Mouse (Mus musculus) CH12F3 (cell line): ENCODE data around the gene Gm20388.

Source experiments
- in situ Hi-C: fragments of 300-500 bp; cut with MboI; formaldehyde crosslinking; loops from 2 replicates; pipeline ENCODE4 v1.14.3; 2020; ENCODE audit warnings: low sequenced_read_pairs

The Gm20388 gene

GRCm38 (mm10) chr8:121897205-121897604, 1986.6 kb downstream of the Gm20388 start:
- in situ Hi-C loops = no loop called here

GRCm38 (mm10) chr8:121897871-121898381, 1987.3 kb downstream of the Gm20388 start:
- in situ Hi-C loops = no loop called here

DNA sequence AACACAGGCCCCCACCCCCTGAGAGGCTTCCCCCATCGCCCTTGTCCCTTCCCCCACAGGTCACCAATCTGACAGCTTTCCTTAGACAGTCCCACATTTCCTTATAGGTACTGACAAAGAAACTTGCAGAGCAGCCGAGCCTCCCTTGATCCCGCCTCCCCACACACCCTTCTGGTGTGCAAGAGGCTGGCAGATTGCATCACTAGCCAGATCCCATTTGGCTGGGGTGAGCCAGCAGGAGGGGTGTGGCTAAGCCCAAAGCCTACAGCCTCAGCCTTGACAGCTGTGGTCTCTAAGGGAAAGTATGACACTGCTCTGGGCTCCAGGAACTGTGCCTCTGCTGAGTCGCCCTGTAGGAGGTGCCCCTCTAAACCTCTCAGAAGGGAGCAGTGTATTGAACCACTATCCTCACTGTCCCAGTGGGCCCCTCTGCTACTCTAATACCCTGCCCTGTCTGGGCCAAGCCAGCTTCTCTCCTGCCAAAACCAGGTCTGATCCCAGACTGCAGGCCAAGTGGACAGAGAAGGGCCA, 1987.8 kb downstream of the Gm20388 start:
- in situ Hi-C loops = no loop called here

GRCm38 (mm10) chr8:121899180-121900044, 1988.8 kb downstream of the Gm20388 start:
- in situ Hi-C loops = no loop called here

- in situ Hi-C loops = no loop called here
These were observed 1991.0 kb downstream of the Gm20388 start for GRCm38 (mm10) chr8:121901498-121902236.

GRCm38 (mm10) chr8:121903977-121904376, 1993.3 kb downstream of the Gm20388 start:
- in situ Hi-C loops = no loop called here

- in situ Hi-C loops = no loop called here
These were observed 1994.4 kb downstream of the Gm20388 start for GRCm38 (mm10) chr8:121904999-121905398.

DNA sequence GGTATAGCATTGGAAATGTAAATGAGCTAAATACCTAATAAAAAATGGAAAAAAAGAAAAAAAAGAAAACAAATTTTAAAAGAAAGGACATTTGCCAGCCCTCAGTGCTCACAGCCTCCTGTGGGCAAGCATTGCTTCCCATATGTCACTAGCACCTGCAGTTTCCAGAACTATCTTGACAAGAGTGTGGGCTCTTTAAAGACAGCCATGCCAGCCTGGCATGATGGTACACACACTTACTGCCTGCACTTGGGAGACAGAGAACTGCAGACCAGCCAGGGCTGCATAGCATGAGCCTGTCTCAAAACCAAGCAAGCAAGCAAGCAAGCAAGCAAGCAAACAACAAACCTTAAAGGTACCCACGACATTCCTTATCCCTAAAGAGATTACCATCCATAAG, 1994.8 kb downstream of the Gm20388 start:
- in situ Hi-C loops = no loop called here

- in situ Hi-C loops = no loop called here
These were observed 1995.2 kb downstream of the Gm20388 start for GRCm38 (mm10) chr8:121905864-121906263.

- in situ Hi-C loops = no loop called here
These were observed 1996.2 kb downstream of the Gm20388 start for GRCm38 (mm10) chr8:121906542-121907512.

- in situ Hi-C loops = no loop called here
These were observed 1997.1 kb downstream of the Gm20388 start, which contains the start of gene Slc7a5 for GRCm38 (mm10) chr8:121907587-121908248. Gene Slc7a5 (minus strand): TSS chr8:121907694.

DNA sequence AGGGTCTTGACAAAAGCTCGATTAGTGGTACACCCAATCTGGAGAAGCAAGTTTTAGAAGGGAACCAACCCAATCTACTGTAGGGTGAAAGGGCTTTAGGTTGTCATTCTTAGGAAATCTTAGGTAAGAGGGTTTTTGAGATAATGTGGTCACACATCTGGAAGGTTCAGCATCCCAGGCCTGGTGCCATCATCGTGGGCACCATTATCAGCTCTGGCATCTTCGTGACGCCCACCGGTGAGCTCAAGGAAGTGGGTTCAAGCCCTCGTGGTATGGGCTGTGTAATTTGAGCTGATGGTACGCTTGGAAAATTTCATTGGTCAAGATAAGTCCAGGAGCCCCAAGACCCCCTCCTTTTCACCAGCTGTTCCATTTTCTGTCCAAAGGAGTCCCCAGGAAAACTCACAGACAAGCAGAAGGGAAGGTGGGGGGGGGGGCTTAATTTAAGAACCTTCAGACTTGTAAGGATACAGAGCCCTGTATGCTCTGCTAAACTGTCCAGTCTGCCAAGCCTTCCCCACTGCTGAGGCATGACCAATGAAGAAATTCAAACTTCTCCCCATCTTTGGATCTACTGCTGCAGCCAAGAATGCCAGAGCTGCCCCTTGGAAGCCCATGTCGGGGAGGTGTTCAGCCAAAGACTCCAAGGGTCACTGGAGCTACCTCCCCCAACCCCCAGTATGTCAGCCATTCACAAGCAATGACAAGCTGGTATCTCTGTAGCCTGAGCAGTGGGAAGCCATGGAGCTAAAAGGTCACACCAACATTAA, 1997.9 kb downstream of the Gm20388 start:
- in situ Hi-C loops = no loop called here

DNA sequence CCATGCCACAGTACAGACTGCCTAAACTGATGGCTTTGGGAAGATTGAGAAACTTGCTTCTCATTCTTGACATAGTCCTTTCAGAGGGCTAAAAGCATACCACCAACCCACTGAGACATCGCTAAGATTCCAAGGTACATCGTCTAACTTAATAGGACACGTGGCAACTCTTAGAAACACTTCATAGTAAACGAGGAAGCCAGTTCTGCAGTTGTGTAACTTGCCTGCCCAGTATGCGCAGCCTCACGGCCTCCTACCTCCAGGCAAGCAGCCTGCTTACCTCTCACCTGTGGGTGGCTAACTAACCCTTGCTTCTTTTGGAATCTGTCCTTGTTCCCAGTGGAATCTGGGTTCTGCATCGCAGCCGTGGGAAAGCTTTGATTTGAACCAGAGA, 1998.5 kb downstream of the Gm20388 start:
- in situ Hi-C loops = no loop called here

- in situ Hi-C loops = no loop called here
These were observed 1999.0 kb downstream of the Gm20388 start for GRCm38 (mm10) chr8:121909663-121910062.

DNA sequence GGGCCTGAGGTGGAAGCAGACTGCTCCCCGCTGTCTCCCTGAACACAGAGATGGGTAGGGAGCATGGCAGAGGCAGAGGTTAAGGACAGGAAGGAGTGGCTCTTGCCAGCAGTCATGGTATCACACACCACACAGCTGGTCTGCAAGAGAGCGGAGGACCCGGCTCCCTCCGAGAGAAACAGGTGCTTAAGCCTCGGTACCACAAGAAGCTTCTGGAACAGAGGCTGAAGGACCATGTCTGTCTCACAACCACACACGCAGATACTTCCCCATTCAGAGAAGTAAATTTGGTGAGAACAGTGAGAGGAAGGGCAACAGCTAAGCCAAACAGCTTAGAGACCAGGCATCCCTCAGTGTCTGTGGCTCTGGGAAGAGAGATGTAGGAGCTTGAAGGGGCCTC, 2000.8 kb downstream of the Gm20388 start:
- in situ Hi-C loops = no loop called here

DNA sequence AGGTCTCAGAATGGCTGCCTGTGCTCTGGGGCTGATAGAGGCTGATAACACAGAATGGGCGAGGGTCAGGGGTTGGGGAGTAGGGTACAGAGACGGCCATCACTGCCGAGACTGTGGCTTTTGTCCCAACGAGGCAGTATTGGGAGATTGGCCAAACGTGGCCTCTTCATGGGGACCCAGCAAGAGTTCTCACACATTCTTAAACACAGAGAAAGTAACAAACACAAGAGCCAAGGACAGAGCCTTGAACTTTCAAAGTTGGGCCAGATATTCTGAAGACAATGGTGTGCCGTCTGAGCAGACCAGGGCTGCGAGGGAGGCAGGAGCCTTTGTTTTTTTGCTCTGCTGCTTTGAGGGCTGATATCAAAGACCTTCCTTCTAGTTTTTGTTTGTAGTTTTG, 2001.3 kb downstream of the Gm20388 start:
- in situ Hi-C loops = no loop called here

- in situ Hi-C loops = no loop called here
These were observed 2002.2 kb downstream of the Gm20388 start for GRCm38 (mm10) chr8:121912831-121913230.

GRCm38 (mm10) chr8:121913378-121913777, 2002.7 kb downstream of the Gm20388 start:
- in situ Hi-C loops = no loop called here

DNA sequence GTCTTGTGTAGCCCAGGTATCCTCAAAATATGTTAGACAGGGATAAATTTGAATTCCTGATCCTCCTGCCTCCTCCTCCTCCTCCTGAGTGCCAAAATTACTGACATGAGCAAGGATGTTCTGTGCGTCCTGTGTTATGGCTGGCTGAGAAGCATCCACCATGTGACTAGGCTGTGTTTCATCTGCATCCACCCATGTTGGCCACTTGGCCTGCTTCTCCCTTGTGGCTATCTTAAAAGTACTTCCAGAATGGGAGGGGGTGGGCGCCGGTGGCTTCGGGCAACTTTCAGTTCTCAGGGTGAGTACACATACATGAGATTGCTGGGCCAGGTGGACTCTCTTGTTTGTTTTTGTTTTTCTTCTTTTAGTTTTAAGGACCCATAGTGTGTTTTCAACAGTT, 2008.5 kb downstream of the Gm20388 start:
- in situ Hi-C loops = no loop called here
